Mouse (Mus musculus): ENCODE measurements around the gene Med10. TPM values are rescaled to one million over a fixed set of nuclear protein-coding genes. Genes with fewer than 3 reads are reported as not detected.

Med10 gene
- 96.9 and 102 TPM in 2 replicates for polyA plus RNA-seq (2021; fragmentation: Nextera tagmentation)
- long read RNA-seq, experiment 1, full-length matches to known transcripts = 59 of 64 reads
- long read RNA-seq, experiment 1, partial matches to known transcripts = 1 of 64 reads
- long read RNA-seq, experiment 1, other reads (novel, unspliced or antisense) = 4 of 64 reads
- long read RNA-seq, experiment 2, transcript Med10-201 (4 exons, 913 nt) = major isoform, 63 of 74 reads
- long read RNA-seq, experiment 2, partial matches to known transcripts = 2 of 74 reads
- long read RNA-seq, experiment 2, other reads (novel, unspliced or antisense) = 6 of 74 reads

DNA sequence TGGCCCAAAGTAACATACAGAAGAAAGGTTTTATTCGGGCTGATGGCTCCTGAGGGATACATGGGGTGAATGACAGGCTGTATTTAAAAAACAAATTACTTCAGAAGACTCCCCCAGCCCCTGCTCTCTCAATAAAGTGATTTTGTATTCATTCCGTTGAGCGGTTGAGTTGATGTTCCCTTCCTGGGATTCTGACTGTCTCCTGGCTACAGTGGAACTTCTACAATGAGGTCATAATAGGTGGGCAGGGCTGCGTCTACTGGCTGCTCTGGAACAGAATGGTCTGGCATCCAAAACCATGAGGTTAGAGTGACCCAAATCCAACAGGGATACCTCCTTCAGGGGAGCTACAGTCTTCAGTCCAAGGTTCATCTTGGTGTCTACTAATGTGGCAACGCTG is at the start of gene Med10:
Gene Med10, plus strand, starts transcription at position 301 of the 400 bp plus-strand sequence.

Other genes with a start within 250 kb of the Med10 start
- gene Srd5a1, start 191.0 kb upstream of the Med10 start, polyA plus RNA-seq (2021; fragmentation: Nextera tagmentation) = 12.7 and 13.4 TPM in 2 replicates
- 42.4 and 45.5 TPM in 2 replicates for gene Ube2ql1, start 62.5 kb upstream of the Med10 start, polyA plus RNA-seq (2021; fragmentation: Nextera tagmentation)